Mouse (Mus musculus) intestine, postnatal 0 days (tissue): ENCODE measurements at regions not wholly inside any gene's neighbourhood (a gene's known extent, or its start where the extent isn't known, plus 50 kb on each side); places are given as distances from the start of the nearest gene placed in this dataset.

Experiments used
- ATAC-seq: fragments of 200-750 bp; cut with Nextera tagmentation; 2 replicates; pipeline ENCODE4 v1.8.0; 2017; ENCODE audit warnings: mild to moderate bottlenecking, moderate TSS enrichment, moderate library complexity
- H3K27ac ChIP-seq: fragments of 300-500 bp; sonication (generic); 2 replicates; pipeline ENCODE4 v1.5.1; 2014; ENCODE audit warnings: mild to moderate bottlenecking, low read depth, low read length, moderate library complexity
- H3K27me3 ChIP-seq: fragments of 300-500 bp; sonication (generic); replicated peaks from 2 replicates; pipeline ENCODE4 v1.6.1; 2014; ENCODE audit warnings: low read length, mixed read lengths; ENCODE audit not compliant: control insufficient read depth, insufficient read depth
- H3K36me3 ChIP-seq: fragments of 300-500 bp; sonication (generic); 2 replicates; pipeline ENCODE4 v1.6.1; 2014; ENCODE audit warnings: mild to moderate bottlenecking, moderate library complexity; ENCODE audit not compliant: control insufficient read depth, insufficient read depth
- H3K4me1 ChIP-seq: fragments of 300-500 bp; sonication (generic); replicated peaks from 2 replicates; pipeline ENCODE4 v1.6.1; 2014; ENCODE audit warnings: antibody characterized with exemption, low read length, mixed read lengths; ENCODE audit not compliant: control insufficient read depth, insufficient read depth
- H3K4me2 ChIP-seq: fragments of 300-500 bp; sonication (generic); replicated peaks from 2 replicates; pipeline ENCODE4 v1.6.1; 2014; ENCODE audit warnings: low read depth, mild to moderate bottlenecking, moderate library complexity
- H3K4me3 ChIP-seq: fragments of 300-500 bp; sonication (generic); 2 replicates; pipeline ENCODE4 v1.5.1; 2014; ENCODE audit warnings: low read depth, low read length
- H3K9ac ChIP-seq: fragments of 300-500 bp; sonication (generic); 2 replicates; pipeline ENCODE4 v1.6.1; 2014; ENCODE audit warnings: mild to moderate bottlenecking, low read depth, low read length
- H3K9me3 ChIP-seq: fragments of 300-500 bp; sonication (generic); 2 replicates; pipeline ENCODE4 v1.6.1; 2016; ENCODE audit warnings: mixed run types; ENCODE audit not compliant: control insufficient read depth
- CTCF ChIP-seq: sonication (generic); IDR thresholded peaks from 2 replicates; pipeline ENCODE4 v1.5.1; 2016; ENCODE audit warnings: low read depth, mild to moderate bottlenecking, control low read depth, antibody characterized with exemption, moderate library complexity
- WGBS: fragments of 180-500 bp; shearing (Covaris S2); extraction: QIAGEN DNeasy Blood & Tissue Kit; methylation state at CpG from one replicate; pipeline ENCODE4 v1.1.7; 2014; 5-methylcytosine and 5-hydroxymethylcytosine counted together

- no peaks in the 10 kb centered on the region for H3K9me3 ChIP-seq
- H3K4me2 ChIP-seq, result no peak overlapping the region
- H3K9ac ChIP-seq, result no peak overlapping the region
- ATAC-seq, result no peak
- H3K36me3 ChIP-seq, result no peaks in the 10 kb centered on the region
- no peaks in the 10 kb centered on the region for H3K27me3 ChIP-seq
- 39% methylated on average over 3 of the region's 3 CpGs for WGBS
- no peaks in the 10 kb centered on the region for H3K4me1 ChIP-seq
- no peak overlapping the region for H3K4me3 ChIP-seq
- H3K27ac ChIP-seq, result no peak overlapping the region
- no peak for TF ChIP-seq CTCF
These were observed 466.2 kb downstream of the Pabpc4l start for GRCm38 (mm10) chr3:45981851-45982250.

GRCm38 (mm10) chr3:45968655-45969054, 479.4 kb downstream of the Pabpc4l start:
- Histone ChIP-seq H3K27me3 (no peaks in the 10 kb centered on the region), H3K4me1 (no peaks in the 10 kb centered on the region), H3K9me3 (no peaks in the 10 kb centered on the region), H3K4me3 (no peak overlapping the region), H3K9ac (no peak overlapping the region), H3K4me2 (no peak overlapping the region), H3K36me3 (no peaks in the 10 kb centered on the region), H3K27ac (no peak overlapping the region)
- ATAC-seq, result no peak
- 54% methylated on average over 3 of the region's 3 CpGs for WGBS
- no peak for TF ChIP-seq CTCF

GRCm38 (mm10) chr3:45934435-45934834, 513.6 kb downstream of the Pabpc4l start:
- no peak for TF ChIP-seq CTCF
- Histone ChIP-seq H3K4me1 (no peaks in the 10 kb centered on the region), H3K36me3 (no peaks in the 10 kb centered on the region), H3K27ac (no peak overlapping the region), H3K4me3 (no peak overlapping the region), H3K9ac (no peak overlapping the region), H3K27me3 (no peaks in the 10 kb centered on the region), H3K9me3 (no peaks in the 10 kb centered on the region), H3K4me2 (no peak overlapping the region)
- 88% methylated on average over 1 of the region's 1 CpGs for WGBS
- no peak for ATAC-seq

GRCm38 (mm10) chr3:45924338-45924737, 523.7 kb downstream of the Pabpc4l start:
- 0 out of 2 replicates have a peak, but pooled peaks have one; percentile 17 for TF ChIP-seq CTCF
- ATAC-seq, result no peak
- Histone ChIP-seq H3K36me3 (no peaks in the 10 kb centered on the region), H3K27me3 (no peaks in the 10 kb centered on the region), H3K9ac (no peak overlapping the region), H3K9me3 (0 out of 2 replicates have a peak, but pooled peaks cover 2% of the 10 kb centered on the region), H3K4me1 (no peaks in the 10 kb centered on the region), H3K4me3 (no peak overlapping the region), H3K27ac (no peak overlapping the region), H3K4me2 (no peak overlapping the region)
- 61% methylated on average over 1 of the region's 1 CpGs for WGBS
